Mouse (Mus musculus) midbrain, embryonic 15.5 days (tissue): Measurements from ENCODE around the gene Cyp2s1. TPM values are rescaled to one million over a fixed set of nuclear protein-coding genes. Genes with fewer than 3 reads are reported as not detected.

Source experiments
- ATAC-seq: fragments of 200-750 bp; cut with Nextera tagmentation; replicated peaks from 2 replicates; pipeline ENCODE4 v1.8.0; 2017; ENCODE audit warnings: moderate TSS enrichment
- H3K27ac ChIP-seq: fragments of 300-500 bp; sonication (generic); 2 replicates; pipeline ENCODE4 v1.5.1; 2015; ENCODE audit warnings: mild to moderate bottlenecking, inconsistent platforms
- H3K27me3 ChIP-seq: fragments of 300-500 bp; sonication (generic); replicated peaks from 2 replicates; pipeline ENCODE4 v1.6.1; 2015; ENCODE audit warnings: inconsistent platforms
- H3K36me3 ChIP-seq: fragments of 300-500 bp; sonication (generic); replicated peaks from 2 replicates; pipeline ENCODE4 v1.6.1; 2015; ENCODE audit warnings: inconsistent platforms
- H3K4me1 ChIP-seq: fragments of 300-500 bp; sonication (generic); 2 replicates; pipeline ENCODE4 v1.6.1; 2015; ENCODE audit warnings: inconsistent platforms
- H3K4me2 ChIP-seq: fragments of 300-500 bp; sonication (generic); 2 replicates; pipeline ENCODE4 v1.6.1; 2015; ENCODE audit warnings: inconsistent platforms, mild to moderate bottlenecking, moderate library complexity
- H3K4me3 ChIP-seq: fragments of 300-500 bp; sonication (generic); 2 replicates; pipeline ENCODE4 v1.5.1; 2015; ENCODE audit warnings: mild to moderate bottlenecking, inconsistent platforms
- H3K9ac ChIP-seq: fragments of 300-500 bp; sonication (generic); 2 replicates; pipeline ENCODE4 v1.6.1; 2015; ENCODE audit warnings: mild to moderate bottlenecking, inconsistent platforms
- H3K9me3 ChIP-seq: fragments of 300-500 bp; sonication (generic); 2 replicates; pipeline ENCODE4 v1.6.1; 2016; ENCODE audit warnings: inconsistent platforms
- WGBS: fragments of 180-500 bp; shearing (Covaris S2); methylation state at CpG from one replicate; pipeline ENCODE4 v1.1.7; 2015; ENCODE audit warnings: mixed read lengths; 5-methylcytosine and 5-hydroxymethylcytosine counted together
- polyA plus RNA-seq: library from polyadenylated mRNA; unstranded; fragments of >200 nt; fragmentation: Nextera tagmentation; extraction: Ambion mirVana; gene quantifications from 2 replicates; pipeline ENCODE4 v1.2.1, GENCODE M21; 2015

The Cyp2s1 gene
- polyA plus RNA-seq, result 1.9 and 2.2 TPM in 2 replicates

- peaks cover 10% of the 10 kb centered on the region; the same call in 1 of the 2 replicates for H3K27me3 ChIP-seq
- peak within 1 kb of the TSS; percentile 69 for H3K9ac ChIP-seq
- peak; percentile 83 for ATAC-seq
- peak within 1 kb of the TSS; percentile 49 for H3K4me3 ChIP-seq
- H3K27ac ChIP-seq, result no peak within 1 kb of the TSS
- H3K4me2 ChIP-seq, result peak within 1 kb of the TSS; percentile 97
- H3K36me3 ChIP-seq, result no peaks in the 10 kb centered on the region
- H3K9me3 ChIP-seq, result no peaks in the 10 kb centered on the region
- WGBS, result under 1% methylated on average over 40 of the region's 40 CpGs
- H3K4me1 ChIP-seq, result peaks cover 15% of the 10 kb centered on the region; the same call in 1 of the 2 replicates
These were observed at the start of gene Cyp2s1 for GRCm38 (mm10) chr7:25816241-25816919. TSS of gene Cyp2s1 (minus strand) at chr7:25816913.

- WGBS, result 32% methylated on average over 5 of the region's 5 CpGs
- Histone ChIP-seq H3K36me3 (no peaks in the 10 kb centered on the region), H3K27ac (no peak overlapping the region), H3K4me3 (no peak overlapping the region), H3K9me3 (no peaks in the 10 kb centered on the region), H3K4me2 (no peak overlapping the region), H3K4me1 (no peaks in the 10 kb centered on the region), H3K27me3 (no peaks in the 10 kb centered on the region), H3K9ac (no peak overlapping the region)
- no peak for ATAC-seq
These were observed 48.1 kb upstream of the Cyp2s1 start for GRCm38 (mm10) chr7:25864861-25865260.

- Histone ChIP-seq H3K9me3 (no peaks in the 10 kb centered on the region), H3K27ac (no peak overlapping the region), H3K4me2 (no peak overlapping the region), H3K27me3 (no peaks in the 10 kb centered on the region), H3K4me3 (no peak overlapping the region), H3K4me1 (no peaks in the 10 kb centered on the region), H3K36me3 (no peaks in the 10 kb centered on the region), H3K9ac (no peak overlapping the region)
- no peak for ATAC-seq
- WGBS, result 85% methylated on average over 3 of the region's 3 CpGs
These were observed 47.0 kb upstream of the Cyp2s1 start for GRCm38 (mm10) chr7:25863756-25864155.

- Histone ChIP-seq H3K4me2 (no peak overlapping the region), H3K36me3 (no peaks in the 10 kb centered on the region), H3K9ac (no peak overlapping the region), H3K27ac (no peak overlapping the region), H3K4me3 (no peak overlapping the region), H3K4me1 (no peaks in the 10 kb centered on the region), H3K27me3 (no peaks in the 10 kb centered on the region), H3K9me3 (no peaks in the 10 kb centered on the region)
- WGBS, result 80% methylated on average over 2 of the region's 2 CpGs
- ATAC-seq, result no peak
These were observed 45.7 kb upstream of the Cyp2s1 start for GRCm38 (mm10) chr7:25862365-25862764.

- H3K36me3 ChIP-seq, result no peaks in the 10 kb centered on the region
- 19% methylated on average over 9 of the region's 9 CpGs for WGBS
These were observed 43.5 kb upstream of the Cyp2s1 start for GRCm38 (mm10) chr7:25859962-25860870.

GRCm38 (mm10) chr7:25855082-25855481 lies 38.4 kb upstream of the Cyp2s1 start:
- no peaks in the 10 kb centered on the region for H3K4me1 ChIP-seq
- H3K36me3 ChIP-seq, result no peaks in the 10 kb centered on the region
- no peak for ATAC-seq
- 41% methylated on average over 8 of the region's 8 CpGs for WGBS
- no peak overlapping the region for H3K27ac ChIP-seq
- H3K9ac ChIP-seq, result no peak overlapping the region
- H3K4me2 ChIP-seq, result no peak overlapping the region
- H3K27me3 ChIP-seq, result no peaks in the 10 kb centered on the region
- no peaks in the 10 kb centered on the region for H3K9me3 ChIP-seq
- no peak overlapping the region for H3K4me3 ChIP-seq

More at GRCm38 (mm10) chr7:25859962-25860870, 43.5 kb upstream of the Cyp2s1 start:
- H3K27me3 ChIP-seq, result no peaks in the 10 kb centered on the region
- H3K4me3 ChIP-seq, result no peak overlapping the region
- H3K4me2 ChIP-seq, result peak overlapping the region; percentile 25
- H3K9ac ChIP-seq, result no peak overlapping the region
- ATAC-seq, result no peak
- H3K9me3 ChIP-seq, result no peaks in the 10 kb centered on the region
- no peak overlapping the region for H3K27ac ChIP-seq
- H3K4me1 ChIP-seq, result no peaks in the 10 kb centered on the region

GRCm38 (mm10) chr7:25848444-25848812 lies 31.7 kb upstream of the Cyp2s1 start:
- Histone ChIP-seq H3K9ac (peak overlapping the region; percentile 37; the same call in 1 of the 2 replicates), H3K4me3 (peak overlapping the region; percentile 49), H3K36me3 (no peaks in the 10 kb centered on the region), H3K27ac (peak overlapping the region; percentile 45), H3K9me3 (no peaks in the 10 kb centered on the region), H3K4me1 (no peaks in the 10 kb centered on the region), H3K27me3 (no peaks in the 10 kb centered on the region), H3K4me2 (peak overlapping the region; percentile 62)
- peak; percentile 83 for ATAC-seq
- WGBS, result 22% methylated on average over 11 of the region's 11 CpGs

GRCm38 (mm10) chr7:25847722-25848443 lies 31.2 kb upstream of the Cyp2s1 start:
- Histone ChIP-seq H3K4me3 (peak overlapping the region; percentile 49), H3K9me3 (no peaks in the 10 kb centered on the region), H3K27me3 (no peaks in the 10 kb centered on the region), H3K36me3 (no peaks in the 10 kb centered on the region), H3K4me1 (no peaks in the 10 kb centered on the region), H3K9ac (peak overlapping the region; percentile 37; the same call in 1 of the 2 replicates), H3K27ac (peak overlapping the region; percentile 45), H3K4me2 (peak overlapping the region; percentile 62)
- 7% methylated on average over 13 of the region's 13 CpGs for WGBS
- ATAC-seq, result peak; percentile 93

GRCm38 (mm10) chr7:25844885-25845284 lies 28.2 kb upstream of the Cyp2s1 start:
- no peak for ATAC-seq
- Histone ChIP-seq H3K4me3 (no peak overlapping the region), H3K27ac (no peak overlapping the region)

GRCm38 (mm10) chr7:25844423-25844822 lies 27.7 kb upstream of the Cyp2s1 start:
- Histone ChIP-seq H3K9ac (no peak overlapping the region), H3K4me1 (no peaks in the 10 kb centered on the region), H3K27ac (no peak overlapping the region), H3K27me3 (no peaks in the 10 kb centered on the region), H3K4me3 (no peak overlapping the region), H3K4me2 (no peak overlapping the region), H3K36me3 (no peaks in the 10 kb centered on the region), H3K9me3 (no peaks in the 10 kb centered on the region)
- 82% methylated on average over 8 of the region's 8 CpGs for WGBS
- ATAC-seq, result no peak

More at GRCm38 (mm10) chr7:25844885-25845284, 28.2 kb upstream of the Cyp2s1 start:
- no peak overlapping the region for H3K4me2 ChIP-seq
- no peak overlapping the region for H3K9ac ChIP-seq
- H3K27me3 ChIP-seq, result no peaks in the 10 kb centered on the region
- no peaks in the 10 kb centered on the region for H3K9me3 ChIP-seq
- H3K36me3 ChIP-seq, result no peaks in the 10 kb centered on the region
- H3K4me1 ChIP-seq, result no peaks in the 10 kb centered on the region
- 81% methylated on average over 3 of the region's 3 CpGs for WGBS

- no peak overlapping the region for H3K27ac ChIP-seq
- 14% methylated on average over 2 of the region's 2 CpGs for WGBS
- no peaks in the 10 kb centered on the region for H3K36me3 ChIP-seq
- H3K27me3 ChIP-seq, result no peaks in the 10 kb centered on the region
- no peaks in the 10 kb centered on the region for H3K4me1 ChIP-seq
- no peak overlapping the region for H3K9ac ChIP-seq
- no peaks in the 10 kb centered on the region for H3K9me3 ChIP-seq
- H3K4me2 ChIP-seq, result no peak overlapping the region
- no peak overlapping the region for H3K4me3 ChIP-seq
- no peak for ATAC-seq
These were observed 26.8 kb upstream of the Cyp2s1 start for GRCm38 (mm10) chr7:25843492-25843891.

GRCm38 (mm10) chr7:25840908-25841307 lies 24.2 kb upstream of the Cyp2s1 start:
- ATAC-seq, result no peak
- Histone ChIP-seq H3K9me3 (no peaks in the 10 kb centered on the region), H3K4me1 (no peaks in the 10 kb centered on the region), H3K4me2 (no peak overlapping the region), H3K4me3 (no peak overlapping the region), H3K27ac (no peak overlapping the region), H3K9ac (no peak overlapping the region), H3K36me3 (no peaks in the 10 kb centered on the region), H3K27me3 (no peaks in the 10 kb centered on the region)
- WGBS, result 78% methylated on average over 4 of the region's 4 CpGs
